Mouse (Mus musculus) CD4-positive naive resting alpha-beta T cell, adult 76 days (primary cell): Measurements from ENCODE around the gene Car7. TPM values are rescaled to one million over a fixed set of nuclear protein-coding genes. Genes with fewer than 3 reads are reported as not detected.

Experiments
- total RNA-seq: library from RNA; stranded (reverse); gene quantifications from one replicate; pipeline ENCODE4 v1.2.4, GENCODE M21; 2023

Car7 gene
- total RNA-seq = 2.1 TPM

GRCm38 (mm10) chr8:104533971-104534778 is at the start of gene Car7, which contains the start of gene Nae1:
Car7 (plus strand) TSS chr8:104534689.
Nae1 (minus strand) TSS chr8:104534637.

GRCm38 (mm10) chr8:104509061-104510006 is 25.2 kb upstream of the Car7 start, which contains the start of gene Terb1:
Terb1 (minus strand) TSS chr8:104509910.

DNA sequence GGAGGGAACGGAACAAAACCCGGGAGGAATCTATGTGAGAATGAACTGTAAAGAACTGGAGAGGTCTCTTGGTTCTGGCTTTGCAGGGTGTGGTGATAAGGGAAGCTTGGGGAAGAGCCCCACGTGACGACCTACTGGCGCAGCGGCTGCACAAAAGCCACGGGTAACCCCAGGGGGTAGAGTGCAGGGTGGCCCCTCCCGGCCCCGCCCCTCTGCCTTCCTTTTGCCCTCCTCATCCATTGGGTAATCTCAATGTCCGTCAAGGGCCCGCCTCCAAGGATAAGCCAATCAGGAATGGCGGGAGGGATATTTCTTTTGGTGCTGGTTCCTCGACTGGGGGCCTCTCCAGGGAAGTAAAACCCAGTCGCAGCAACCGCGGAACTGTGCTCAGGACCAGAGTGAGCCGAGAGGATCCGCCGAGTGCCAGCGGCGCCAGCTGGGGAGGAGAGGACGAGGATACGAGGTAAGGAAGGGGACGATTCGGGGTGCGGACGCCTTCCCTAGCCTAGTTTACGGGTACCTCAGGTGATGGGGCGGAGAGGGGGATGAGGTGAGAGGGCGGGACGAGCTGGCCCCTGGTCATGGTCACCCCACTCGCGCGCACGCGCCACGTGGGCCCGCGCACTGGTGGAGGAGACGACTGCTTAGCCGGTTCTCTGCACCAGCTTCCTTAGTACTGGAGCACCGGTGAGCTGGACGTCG is 56.8 kb downstream of the Car7 start, which contains the start of gene Pdp2:
Gene Pdp2 (plus strand): TSS at position 319 of the 702 bp plus-strand sequence.

Other genes starting within 250 kb of the Car7 start
- not detected for gene Cmtm2a, start 241.5 kb upstream of the Car7 start, total RNA-seq
- not detected for gene Gm45711, start 224.6 kb upstream of the Car7 start, total RNA-seq
- not detected for gene Cmtm1, start 224.5 kb upstream of the Car7 start, total RNA-seq
- gene Gm11020, start 213.1 kb upstream of the Car7 start, total RNA-seq = not detected
- not detected for gene Cmtm2b, start 212.5 kb upstream of the Car7 start, total RNA-seq
- gene Cmtm3, start 195.3 kb upstream of the Car7 start, total RNA-seq = 6.9 TPM
- gene Cmtm4, start 138.9 kb upstream of the Car7 start, total RNA-seq = 4.6 TPM
- gene Dync1li2, start 91.6 kb upstream of the Car7 start, total RNA-seq = 106 TPM
- gene Terb1, start 24.8 kb upstream of the Car7 start, total RNA-seq = 0.50 TPM
- 56.8 TPM for gene Nae1, start 52 bp upstream of the Car7 start, total RNA-seq
- 9.6 TPM for gene Pdp2, start 56.8 kb downstream of the Car7 start, total RNA-seq
- not detected for gene Cdh16, start 89.7 kb downstream of the Car7 start, total RNA-seq
- 63.8 TPM for gene Rrad, start 96.6 kb downstream of the Car7 start, total RNA-seq
- gene Ciao2b, start 107.3 kb downstream of the Car7 start, total RNA-seq = 36.2 TPM
- not detected for gene Ces2a, start 199.3 kb downstream of the Car7 start, total RNA-seq